Comparison of ENCODE assay signal across 8 mouse cellular contexts in the genomic region with DNA sequence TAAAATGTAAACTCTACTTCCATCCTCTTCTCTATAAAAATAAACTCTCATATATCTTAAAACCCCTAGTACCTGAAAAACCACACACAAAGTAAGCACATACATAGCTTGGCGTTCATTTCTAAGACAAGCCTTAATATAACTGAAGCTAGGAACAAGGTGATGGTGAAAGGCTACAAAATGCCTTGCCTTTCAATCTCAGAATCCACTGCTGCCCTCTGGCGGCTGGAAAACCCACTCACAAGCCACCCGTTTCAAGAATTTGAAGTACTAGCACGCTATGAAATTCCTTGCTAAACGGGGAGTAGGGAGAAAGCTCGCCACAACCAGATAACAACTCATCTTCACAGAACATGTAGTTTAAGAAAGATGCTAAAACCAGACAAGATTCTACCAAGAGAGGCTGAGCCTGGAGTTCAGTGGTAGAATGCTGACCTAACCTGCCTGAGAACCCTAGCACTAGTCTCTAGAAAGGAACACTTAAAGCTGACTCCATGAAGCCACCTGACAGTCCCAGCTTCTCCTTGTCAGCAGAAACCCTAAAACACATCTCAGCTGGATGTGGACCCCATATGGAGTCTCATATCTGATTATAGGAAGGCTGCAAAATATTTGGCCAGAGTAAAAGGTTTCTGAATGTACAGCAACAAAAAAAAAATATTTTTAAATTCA. TPM values are rescaled to one million over a fixed set of nuclear protein-coding genes. Genes with fewer than 3 reads are reported as not detected.
DNase-seq lines count a peak whose midpoint lies in the region; ATAC-seq and TF ChIP-seq lines count a peak whose summit lies in the region.

No protein-coding gene starts in this region.

- TF ChIP-seq CTCF in Patski (IDR thresholded peaks at IDR 0.05): peak; percentile 89

- intact Hi-C loops in heart, postnatal 36 days (cut with DNase I): no loop called here

- DNase-seq in Patski (ENCODE audit: low read depth, low spot score): peak; percentile 7
- peak; percentile 45 to 77 for DNase-seq in heart, postnatal 36 days
- DNase-seq in layer of hippocampus, postnatal 10 days (ENCODE audit: low spot score in 2 of 2): peak; percentile 91 to 93
- peak; percentile 93 to 97 for DNase-seq in right cerebral cortex, adult 2 months (ENCODE audit: low spot score in 2 of 2)
- peak; percentile 45 for DNase-seq in yolk sac, embryonic 10.5 days (ENCODE audit: low spot score)

- POLR2A ChIA-PET in Patski (lab: Charles Lee): interaction anchor here (1.2 kb wide), 1 partner anchor 96 kb away, joined by 4 read pairs; no protein-coding TSS in a partner anchor

- H3K4me3 ChIP-seq in forebrain, embryonic 15.5 days: no peak overlapping the region

- H3K4me1 ChIP-seq in forebrain, embryonic 15.5 days: 0 out of 2 replicates have a peak, but pooled peaks cover 3% of the 10 kb centered on the region

- 6% methylated on average over 6 of the region's 6 CpGs for WGBS in forebrain, embryonic 15.5 days

- no peak overlapping the region for H3K27ac ChIP-seq in forebrain, embryonic 15.5 days (replicated peaks)

- CTCF ChIA-PET in Patski (lab: Charles Lee): interaction anchor here (0.7 to 2.0 kb wide), 5 partner anchors 9 to 358 kb away, joined by 3 to 11 read pairs (median 5); no protein-coding TSS in a partner anchor

- H3K9ac ChIP-seq in forebrain, embryonic 15.5 days (replicated peaks): no peak overlapping the region

- no peak overlapping the region for H3K4me2 ChIP-seq in forebrain, embryonic 15.5 days (replicated peaks)

- in situ Hi-C loops in Patski (cut with MboI; ENCODE audit: low pct_unique_long_range_greater_than_20kb): no loop called here

- peaks cover 12% of the 10 kb centered on the region for H3K36me3 ChIP-seq in forebrain, embryonic 15.5 days

- ATAC-seq in Patski: peak; percentile 73
- ATAC-seq in cerebellum, adult (ENCODE audit: insufficient number of reproducible peaks, low FRiP score, low TSS enrichment): peak; percentile 45; the same call in 1 of the 2 replicates
- peak; percentile 58 for ATAC-seq in forebrain, embryonic 15.5 days (replicated peaks)
- peak; percentile 80 for ATAC-seq in megakaryocyte, adult 5-6 weeks (ENCODE audit: poor library complexity, severe bottlenecking)

- H3K27me3 ChIP-seq in Patski: peaks cover 4% of the 10 kb centered on the region
- H3K27me3 ChIP-seq in forebrain, embryonic 15.5 days: no peaks in the 10 kb centered on the region

- H3K9me3 ChIP-seq in forebrain, embryonic 15.5 days: no peaks in the 10 kb centered on the region

RNA-seq across cellular contexts. Expression of a gene that starts 29.1 kb away (rescaled TPM):
- polyA plus RNA-seq in Patski (2021): 32.8 TPM
- 34.0 and 37.7 TPM in 2 replicates for polyA plus RNA-seq in forebrain, embryonic 15.5 days (2015; fragmentation: Nextera tagmentation; extraction: Ambion mirVana)
- total RNA-seq in heart, postnatal 36 days (2021): 1 to 10 TPM; 9.7 to 10.0 TPM
- 10 to 100 TPM; 29.2 to 30.2 TPM for total RNA-seq in layer of hippocampus, postnatal 10 days (2021)
- total RNA-seq in megakaryocyte, adult 5-6 weeks (2015): 18.0 and 18.4 TPM in 2 replicates
- total RNA-seq in megakaryocyte, adult 5-6 weeks (2017): 21.2 and 31.0 TPM in 2 replicates

RNA-seq across cellular contexts. Expression of a gene that starts 29.2 kb away (rescaled TPM):
- polyA plus RNA-seq in Patski (2021): 19.3 TPM
- 38.5 and 43.8 TPM in 2 replicates for polyA plus RNA-seq in forebrain, embryonic 15.5 days (2015; fragmentation: Nextera tagmentation; extraction: Ambion mirVana)
- total RNA-seq in heart, postnatal 36 days (2021): 10 to 100 TPM; 14.5 to 18.1 TPM
- 10 to 100 TPM; 35.4 to 41.0 TPM for total RNA-seq in layer of hippocampus, postnatal 10 days (2021)
- 37.2 and 48.3 TPM in 2 replicates for total RNA-seq in megakaryocyte, adult 5-6 weeks (2015)
- 25.4 and 37.9 TPM in 2 replicates for total RNA-seq in megakaryocyte, adult 5-6 weeks (2017)

Comparison
In these comparisons a context has a peak if more than half of its experiments do, and no peak if none do; other contexts are left out.
1. DNase-seq: peak in every context shown above with its lines; median percentile 95 in right cerebral cortex, adult 2 months; 92 in layer of hippocampus, postnatal 10 days; 61 in heart, postnatal 36 days; 45 in yolk sac, embryonic 10.5 days; 7 in Patski.